Mouse (Mus musculus): ENCODE results near the gene Pgls. TPM values are rescaled to one million over a fixed set of nuclear protein-coding genes. Genes with fewer than 3 reads are reported as not detected.

Gene Pgls
- 178 and 179 TPM in 2 replicates for polyA plus RNA-seq (2016; fragmentation: Nextera tagmentation; extraction: Ambion mirVana)

DNA sequence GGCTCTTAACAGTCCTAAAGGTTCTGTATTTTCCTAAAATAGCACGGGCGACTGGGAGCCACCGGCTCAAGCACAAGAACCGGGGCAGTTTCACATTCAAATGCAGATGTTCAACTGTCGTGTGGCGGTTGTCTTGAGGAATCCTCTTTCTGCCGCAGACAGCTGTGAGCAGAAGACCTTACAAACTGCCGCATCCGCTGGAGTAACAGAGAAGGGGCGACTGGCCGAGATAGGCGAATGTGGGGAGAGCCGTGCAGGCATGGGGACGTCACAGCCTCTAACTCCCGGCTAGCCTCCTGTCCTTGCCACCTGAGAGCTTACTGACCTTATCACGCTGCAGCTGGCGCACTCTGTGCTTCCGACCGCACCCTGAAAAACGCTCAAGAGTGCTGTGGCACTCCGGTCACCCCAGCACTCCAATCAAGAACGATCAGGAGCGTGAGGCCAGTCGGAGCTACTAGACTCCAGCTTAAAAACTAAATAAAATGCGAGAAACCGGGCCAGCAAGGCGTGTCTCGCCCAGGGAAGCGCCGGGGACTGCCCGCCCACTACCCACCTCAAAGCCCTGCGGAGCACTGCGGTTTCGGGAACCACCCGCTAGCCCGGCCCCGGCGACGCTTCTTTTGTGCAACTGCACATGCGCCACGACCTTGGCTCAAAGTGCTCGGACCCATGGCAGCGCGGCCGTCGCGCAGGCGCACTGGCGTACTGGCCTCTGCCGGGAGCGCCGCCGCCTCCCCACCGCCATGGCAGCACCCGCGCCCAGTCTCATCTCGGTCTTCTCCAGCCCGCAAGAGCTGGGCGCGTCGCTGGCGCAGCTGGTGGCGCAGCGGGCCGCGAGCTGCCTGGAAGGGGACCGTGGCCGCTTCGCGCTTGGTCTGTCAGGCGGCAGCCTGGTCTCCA lies at the start of gene Pgls:
Pgls (plus strand) TSS at position 706 of the 903 bp plus-strand sequence.
- peak within 1 kb of the TSS; percentile 66 for H3K4me3 ChIP-seq
- H3K9ac ChIP-seq: peak within 1 kb of the TSS; percentile 84
- H3K36me3 ChIP-seq: peaks cover 1% of the 10 kb centered on the region; the same call in 1 of the 2 replicates
- no peaks in the 10 kb centered on the region for H3K27me3 ChIP-seq (replicated peaks)
- under 1% methylated on average over 67 of the region's 71 CpGs for WGBS
- H3K4me1 ChIP-seq (replicated peaks): peaks cover 32% of the 10 kb centered on the region
- H3K4me2 ChIP-seq: peak within 1 kb of the TSS; percentile 89
- peak; percentile 87 for ATAC-seq (ENCODE audit: insufficient number of reproducible peaks, low FRiP score)
- peak within 1 kb of the TSS; percentile 97 for H3K27ac ChIP-seq (ENCODE audit: poor library complexity, severe bottlenecking)
- no peaks in the 10 kb centered on the region for H3K9me3 ChIP-seq (replicated peaks)

DNA sequence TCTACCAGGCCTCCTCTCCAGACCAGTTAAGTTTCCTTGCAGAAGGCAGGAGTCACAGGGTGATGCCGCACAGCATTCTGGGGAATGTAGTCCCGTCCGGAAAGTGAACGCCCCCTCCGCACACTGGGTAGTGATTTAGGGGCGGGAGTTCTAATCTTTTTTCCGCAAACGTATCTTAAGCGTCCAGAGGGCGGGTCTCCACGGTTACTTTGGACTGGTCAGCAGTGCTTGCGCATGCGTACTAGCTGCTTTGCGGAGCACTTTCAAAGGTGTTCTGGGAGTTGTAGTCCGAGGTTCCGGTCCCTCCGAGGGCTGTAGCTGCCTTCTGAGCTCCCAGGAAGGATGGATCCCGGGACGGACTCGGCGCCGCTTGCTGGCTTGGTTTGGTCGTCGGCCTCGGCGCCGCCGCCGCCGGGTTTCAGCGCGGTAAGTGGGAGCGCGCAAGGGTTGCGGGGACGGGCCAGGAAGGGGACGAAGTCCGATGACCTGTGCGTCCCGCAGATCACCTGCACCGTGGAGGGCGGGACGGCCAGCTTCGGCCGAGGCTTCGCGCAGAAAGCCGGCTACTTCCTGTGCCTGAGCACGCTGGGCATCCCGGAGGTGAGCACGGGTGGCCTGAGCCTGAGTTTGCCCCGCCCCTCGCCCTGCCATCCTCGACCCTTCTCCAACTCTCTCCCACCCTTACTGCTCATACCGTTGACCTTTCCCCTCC lies 49.2 kb upstream of the Pgls start, which contains the start of gene Mvb12a:
Mvb12a (plus strand) TSS at position 291 of the 712 bp plus-strand sequence.
- H3K27ac ChIP-seq (ENCODE audit: poor library complexity, severe bottlenecking): peak within 1 kb of the TSS; percentile 36; the same call in 1 of the 2 replicates
- peaks cover 27% of the 10 kb centered on the region for H3K36me3 ChIP-seq
- WGBS: under 1% methylated on average over 55 of the region's 55 CpGs

DNA sequence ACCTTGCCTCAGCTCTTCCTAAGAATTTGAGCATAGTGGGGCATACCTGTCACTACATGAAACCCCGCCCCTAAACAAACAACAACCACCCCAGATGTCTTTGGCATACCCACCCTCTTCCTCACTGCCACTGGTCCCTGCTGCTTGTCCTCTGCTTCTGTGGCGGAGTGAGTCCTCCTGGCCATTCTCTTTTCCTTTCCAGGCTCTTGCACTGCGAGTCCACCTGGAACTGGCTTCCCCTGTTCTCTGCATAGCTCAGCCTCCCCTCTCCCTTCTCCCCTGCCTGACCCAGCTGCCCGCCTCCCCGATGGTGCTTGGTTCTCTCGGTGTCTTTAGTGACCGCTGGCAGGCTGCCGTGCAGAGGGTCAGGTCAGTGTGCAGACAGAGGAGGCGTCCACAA lies 48.2 kb upstream of the Pgls start:
- Histone ChIP-seq H3K4me3 (peak overlapping the region; percentile 71), H3K27ac (ENCODE audit: poor library complexity, severe bottlenecking) (no peak overlapping the region), H3K9me3 (replicated peaks) (no peaks in the 10 kb centered on the region), H3K4me2 (peak overlapping the region; percentile 88), H3K36me3 (peaks cover 37% of the 10 kb centered on the region), H3K4me1 (replicated peaks) (peaks cover 10% of the 10 kb centered on the region), H3K27me3 (replicated peaks) (no peaks in the 10 kb centered on the region), H3K9ac (peak overlapping the region; percentile 77)
- whole genome bisulfite sequencing: 85% methylated on average over 9 of the region's 9 CpGs
- ATAC-seq (ENCODE audit: insufficient number of reproducible peaks, low FRiP score): no peak

More for the DNA sequence above, 49.2 kb upstream of the Pgls start, which contains the start of gene Mvb12a:
- ATAC-seq (ENCODE audit: insufficient number of reproducible peaks, low FRiP score): peak; percentile 97
- H3K4me3 ChIP-seq: peak within 1 kb of the TSS; percentile 71
- peak within 1 kb of the TSS; percentile 77 for H3K9ac ChIP-seq
- H3K27me3 ChIP-seq (replicated peaks): no peaks in the 10 kb centered on the region
- H3K4me1 ChIP-seq (replicated peaks): peaks cover 14% of the 10 kb centered on the region
- H3K9me3 ChIP-seq (replicated peaks): no peaks in the 10 kb centered on the region
- H3K4me2 ChIP-seq: peak within 1 kb of the TSS; percentile 88

DNA sequence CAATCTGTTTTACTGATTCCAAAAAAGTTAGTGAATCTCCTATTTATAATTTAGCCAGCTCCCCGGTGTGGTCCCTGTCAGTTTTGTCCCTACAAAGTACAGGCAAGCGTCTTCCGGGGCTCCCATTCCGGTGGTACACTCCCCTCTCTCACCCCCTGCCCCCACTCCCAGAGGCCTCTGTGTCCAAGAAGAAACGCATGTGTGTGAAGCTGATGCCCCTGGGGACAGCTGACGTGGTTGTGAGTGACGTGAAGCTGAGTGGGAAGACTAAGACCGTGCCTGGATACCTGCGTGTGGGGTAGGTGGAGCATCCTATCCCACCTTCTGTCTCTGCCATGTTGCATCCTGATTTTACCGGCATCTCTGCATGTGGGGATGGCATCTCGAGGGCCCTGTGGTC lies 46.9 kb upstream of the Pgls start:
- Histone ChIP-seq H3K4me3 (no peak overlapping the region), H3K27me3 (replicated peaks) (no peaks in the 10 kb centered on the region), H3K36me3 (peaks cover 38% of the 10 kb centered on the region), H3K4me1 (replicated peaks) (peaks cover 10% of the 10 kb centered on the region), H3K4me2 (no peak overlapping the region), H3K27ac (ENCODE audit: poor library complexity, severe bottlenecking) (no peak overlapping the region), H3K9ac (no peak overlapping the region), H3K9me3 (replicated peaks) (no peaks in the 10 kb centered on the region)
- 88% methylated on average over 11 of the region's 11 CpGs for WGBS
- no peak for ATAC-seq (ENCODE audit: insufficient number of reproducible peaks, low FRiP score)

DNA sequence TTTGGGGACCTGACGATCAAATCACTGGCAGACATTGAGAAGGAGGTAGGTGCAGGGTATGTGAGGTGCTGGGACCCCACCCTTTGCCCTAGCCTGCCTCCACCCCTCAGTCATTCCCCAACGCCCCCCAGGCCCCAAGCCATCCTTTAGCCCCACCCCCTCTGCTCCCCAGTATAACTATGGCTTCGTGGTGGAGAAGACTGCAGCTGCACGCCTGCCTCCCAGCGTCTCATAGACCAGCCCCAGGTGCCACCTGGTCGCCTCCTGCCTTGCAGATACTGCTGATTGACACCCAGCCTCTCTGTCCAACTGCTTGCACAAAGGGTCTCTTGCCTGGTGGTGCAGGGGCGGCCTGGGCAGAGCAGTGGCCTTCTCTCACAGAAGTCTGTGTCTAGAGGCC lies 44.4 kb upstream of the Pgls start:
- no peak overlapping the region for H3K9ac ChIP-seq
- H3K36me3 ChIP-seq: peaks cover 38% of the 10 kb centered on the region
- no peak overlapping the region for H3K4me2 ChIP-seq
- ATAC-seq (ENCODE audit: insufficient number of reproducible peaks, low FRiP score): no peak
- H3K9me3 ChIP-seq (replicated peaks): no peaks in the 10 kb centered on the region
- no peak overlapping the region for H3K4me3 ChIP-seq
- H3K27me3 ChIP-seq (replicated peaks): no peaks in the 10 kb centered on the region
- 80% methylated on average over 7 of the region's 7 CpGs for WGBS
- H3K4me1 ChIP-seq (replicated peaks): peaks cover 10% of the 10 kb centered on the region
- no peak overlapping the region for H3K27ac ChIP-seq (ENCODE audit: poor library complexity, severe bottlenecking)

DNA sequence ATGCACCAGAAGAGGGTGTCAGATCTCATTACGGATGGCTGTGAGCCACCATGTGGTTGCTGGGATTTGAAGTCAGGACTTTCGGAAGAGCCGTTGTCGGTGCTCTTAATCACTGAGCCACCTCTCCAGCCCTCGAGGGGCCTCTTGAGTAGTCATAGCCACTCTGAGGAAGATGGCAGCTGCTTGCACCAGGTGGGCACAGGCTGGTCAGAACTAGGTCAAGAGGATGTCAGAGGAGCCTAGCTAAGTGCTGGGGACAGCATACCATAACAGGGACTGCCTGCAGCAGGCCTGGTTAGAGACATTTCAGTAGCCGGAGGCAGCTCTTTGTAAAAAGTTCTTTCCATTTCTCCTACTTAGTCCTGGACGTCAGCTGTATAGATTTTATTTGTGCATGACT lies 41.2 kb upstream of the Pgls start:
- Histone ChIP-seq H3K4me1 (replicated peaks) (no peaks in the 10 kb centered on the region; the same call in 1 of the 2 replicates), H3K4me3 (no peak overlapping the region), H3K36me3 (peaks cover 30% of the 10 kb centered on the region), H3K4me2 (no peak overlapping the region), H3K9me3 (replicated peaks) (no peaks in the 10 kb centered on the region), H3K27me3 (replicated peaks) (peaks cover 6% of the 10 kb centered on the region; the same call in 1 of the 2 replicates), H3K9ac (no peak overlapping the region), H3K27ac (ENCODE audit: poor library complexity, severe bottlenecking) (no peak overlapping the region)
- no peak for ATAC-seq (ENCODE audit: insufficient number of reproducible peaks, low FRiP score)
- 58% methylated on average over 7 of the region's 7 CpGs for WGBS

DNA sequence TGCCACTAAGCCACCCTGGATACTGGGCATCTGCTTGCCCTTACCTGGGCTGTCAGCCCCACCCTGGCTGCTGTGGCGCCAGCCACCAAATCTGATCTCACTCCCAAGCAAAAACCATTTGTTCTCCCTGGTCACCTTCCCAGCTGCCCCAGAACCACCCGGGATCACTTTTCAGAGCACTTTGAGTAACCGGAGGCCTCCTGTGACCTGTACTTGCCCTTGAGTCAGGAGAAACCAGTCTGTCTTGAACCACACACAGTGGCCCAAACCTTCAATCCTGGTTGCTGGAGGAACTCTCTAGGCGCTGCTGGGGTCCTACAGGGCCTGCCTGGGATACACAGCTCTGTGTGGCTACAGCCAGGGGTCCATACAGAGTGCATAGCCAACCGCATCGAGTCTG lies 39.2 kb upstream of the Pgls start:
- WGBS: 57% methylated on average over 6 of the region's 6 CpGs
- H3K36me3 ChIP-seq: peaks cover 11% of the 10 kb centered on the region
- no peak overlapping the region for H3K27ac ChIP-seq (ENCODE audit: poor library complexity, severe bottlenecking)
- no peak overlapping the region for H3K4me3 ChIP-seq
- peaks cover 26% of the 10 kb centered on the region for H3K27me3 ChIP-seq (replicated peaks)
- H3K4me2 ChIP-seq: no peak overlapping the region
- no peaks in the 10 kb centered on the region for H3K9me3 ChIP-seq (replicated peaks)
- ATAC-seq (ENCODE audit: insufficient number of reproducible peaks, low FRiP score): no peak
- H3K9ac ChIP-seq: no peak overlapping the region
- no peaks in the 10 kb centered on the region; the same call in 1 of the 2 replicates for H3K4me1 ChIP-seq (replicated peaks)

DNA sequence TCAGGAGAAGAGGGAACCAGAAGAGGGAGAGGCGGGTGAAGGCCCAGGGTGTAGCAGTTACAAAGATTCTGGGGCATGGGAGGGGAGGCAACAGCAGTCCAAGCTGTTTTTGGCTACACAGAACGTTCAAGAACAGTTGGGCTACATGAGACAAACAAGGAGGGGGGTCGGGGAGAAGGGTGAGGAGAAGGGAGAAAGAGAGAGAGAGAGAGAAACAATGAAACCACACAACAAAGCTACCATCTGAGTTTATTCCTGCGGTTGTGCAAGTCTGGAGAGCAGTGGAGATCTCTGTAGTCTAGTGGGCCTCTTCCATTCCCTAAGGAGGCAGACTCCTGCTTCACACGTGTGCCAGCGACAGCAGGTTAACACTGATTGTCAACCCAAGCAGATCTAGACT lies 38.0 kb upstream of the Pgls start:
- Histone ChIP-seq H3K27me3 (replicated peaks) (peaks cover 39% of the 10 kb centered on the region), H3K9ac (no peak overlapping the region), H3K4me1 (replicated peaks) (peaks cover 9% of the 10 kb centered on the region), H3K4me3 (no peak overlapping the region), H3K9me3 (replicated peaks) (no peaks in the 10 kb centered on the region), H3K4me2 (no peak overlapping the region), H3K27ac (ENCODE audit: poor library complexity, severe bottlenecking) (no peak overlapping the region), H3K36me3 (no peaks in the 10 kb centered on the region)
- ATAC-seq (ENCODE audit: insufficient number of reproducible peaks, low FRiP score): no peak
- 74% methylated on average over 6 of the region's 6 CpGs for WGBS

DNA sequence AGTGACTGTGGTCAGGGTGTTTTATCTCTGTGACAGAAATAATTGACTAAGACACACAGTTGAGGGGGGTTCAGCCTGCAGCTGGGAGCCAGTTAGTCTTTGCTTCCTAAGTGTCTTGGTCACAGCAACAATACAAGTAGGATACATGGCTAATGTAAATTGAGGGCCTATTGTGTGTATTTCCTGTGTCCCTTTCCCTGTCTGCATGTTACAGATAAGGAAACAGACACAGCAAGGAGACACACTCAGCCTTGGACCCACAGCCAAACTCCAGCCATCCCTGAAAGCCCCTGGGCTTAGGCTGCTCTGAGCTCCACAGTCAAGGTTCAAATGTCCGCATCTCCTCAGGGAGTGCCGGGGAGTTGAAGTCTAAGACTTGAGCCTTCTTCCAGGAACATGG lies 37.3 kb upstream of the Pgls start:
- Histone ChIP-seq H3K36me3 (no peaks in the 10 kb centered on the region), H3K4me1 (replicated peaks) (peaks cover 12% of the 10 kb centered on the region), H3K27me3 (replicated peaks) (peaks cover 45% of the 10 kb centered on the region), H3K9ac (no peak overlapping the region), H3K9me3 (replicated peaks) (no peaks in the 10 kb centered on the region), H3K27ac (ENCODE audit: poor library complexity, severe bottlenecking) (no peak overlapping the region), H3K4me2 (no peak overlapping the region), H3K4me3 (no peak overlapping the region)
- ATAC-seq (ENCODE audit: insufficient number of reproducible peaks, low FRiP score): no peak
- 75% methylated on average over 2 of the region's 2 CpGs for WGBS

DNA sequence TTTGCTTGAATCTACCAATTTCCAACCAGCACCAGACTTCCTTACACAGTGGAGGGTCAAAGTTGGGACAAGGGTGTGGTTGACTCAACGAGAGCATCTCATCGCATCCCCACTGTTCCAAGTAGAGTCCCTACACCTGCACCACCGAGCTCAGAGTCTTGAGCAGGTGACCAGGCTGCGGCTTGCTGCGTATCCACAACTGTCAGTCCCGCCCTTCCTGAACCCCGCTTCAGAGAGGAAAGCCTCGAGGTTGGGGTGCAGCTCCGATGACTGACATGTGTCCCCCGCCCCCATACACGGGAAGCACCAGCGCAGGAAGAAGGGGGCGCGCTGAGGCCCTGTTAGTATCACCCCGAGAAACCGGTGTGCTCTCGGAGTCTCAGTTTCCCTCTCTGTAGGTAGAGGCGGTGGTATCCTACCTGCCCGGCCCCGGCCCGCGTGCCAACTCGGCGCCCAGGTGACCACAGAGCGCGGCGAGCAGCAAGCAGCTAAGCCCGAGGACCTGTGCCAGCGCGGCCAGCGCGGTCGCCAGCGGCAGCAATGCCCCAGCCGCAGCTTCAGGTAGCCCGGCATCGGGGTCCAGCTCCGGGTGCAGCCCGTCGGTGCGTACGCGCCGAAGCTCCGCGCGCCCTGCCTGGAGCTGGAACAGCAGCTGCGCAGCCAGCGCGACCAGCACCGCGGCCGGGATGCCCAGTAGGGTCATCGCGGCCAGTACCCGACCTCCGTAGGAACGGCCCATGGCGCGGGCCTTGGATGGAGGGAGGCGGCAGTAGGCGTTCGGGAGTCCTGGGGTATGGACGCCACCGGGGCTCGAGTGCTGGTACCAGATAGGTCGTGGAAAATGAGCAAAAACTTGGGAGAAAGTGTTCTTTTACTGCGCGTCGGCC lies 33.7 kb upstream of the Pgls start, which contains the start of gene Tmem221:
Tmem221 (minus strand) TSS at position 801 of the 887 bp plus-strand sequence.
- Histone ChIP-seq H3K9me3 (replicated peaks) (no peaks in the 10 kb centered on the region), H3K4me3 (peak within 1 kb of the TSS; percentile 44), H3K27ac (ENCODE audit: poor library complexity, severe bottlenecking) (no peak within 1 kb of the TSS), H3K36me3 (no peaks in the 10 kb centered on the region), H3K4me1 (replicated peaks) (peaks cover 20% of the 10 kb centered on the region), H3K4me2 (peak within 1 kb of the TSS; percentile 66), H3K27me3 (replicated peaks) (peaks cover 80% of the 10 kb centered on the region), H3K9ac (peak within 1 kb of the TSS; percentile 38; the same call in 1 of the 2 replicates)
- WGBS: 5% methylated on average over 70 of the region's 70 CpGs
- no peak for ATAC-seq (ENCODE audit: insufficient number of reproducible peaks, low FRiP score)

Measured in heart, embryonic 12.5 days (tissue).